Mouse (Mus musculus): ENCODE data around the gene Epb41l3. TPM values are rescaled to one million over a fixed set of nuclear protein-coding genes. Genes with fewer than 3 reads are reported as not detected.

Gene Epb41l3
- polyA plus RNA-seq, 1 experiment from 2014 or later, result 13.2 TPM

DNA sequence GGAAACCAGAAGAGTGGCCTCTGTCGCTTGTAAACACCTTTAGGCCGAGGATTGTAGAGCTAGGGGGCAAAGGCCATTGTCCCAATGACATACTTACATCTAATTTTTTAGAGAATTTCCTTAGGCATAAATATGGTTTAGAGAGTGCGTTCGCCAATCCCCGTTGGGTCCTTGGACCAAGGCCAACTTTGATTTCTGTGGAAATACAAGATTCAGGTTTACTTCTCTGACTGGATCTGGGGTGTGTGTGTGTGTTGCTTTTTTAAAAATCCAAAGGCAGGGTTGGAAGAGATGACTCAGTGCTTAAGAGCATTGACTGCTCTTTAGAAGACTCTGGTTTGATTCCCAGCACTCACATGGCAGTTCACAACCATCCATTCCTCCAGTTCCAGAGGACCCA, 83.2 kb downstream of the Epb41l3 start:
- no peaks in the 10 kb centered on the region for H3K4me1 ChIP-seq

DNA sequence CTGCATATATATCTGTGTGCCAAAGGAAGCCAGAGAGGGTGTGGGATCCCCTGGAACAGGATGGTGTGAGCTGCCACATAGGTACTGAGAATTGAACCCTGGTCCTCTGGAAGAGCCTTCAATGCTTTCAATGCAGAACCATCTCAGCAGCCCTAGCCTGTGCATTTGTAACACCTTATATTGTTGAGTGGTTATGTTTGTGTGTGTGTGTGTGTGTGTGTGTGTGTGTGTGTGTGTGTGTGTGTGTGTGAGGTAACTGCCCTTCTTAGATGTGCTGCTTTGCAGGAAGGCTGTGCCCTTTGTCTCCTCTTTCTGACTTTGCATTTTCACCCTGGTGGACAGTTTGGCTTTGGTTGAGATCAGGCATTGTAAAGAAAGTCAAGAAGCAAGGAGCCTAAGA, 87.2 kb downstream of the Epb41l3 start:
- no peak for ATAC-seq
- Histone ChIP-seq H3K36me3 (no peaks in the 10 kb centered on the region), H3K4me3 (no peak overlapping the region), H3K27me3 (replicated peaks) (peaks cover 13% of the 10 kb centered on the region), H3K4me2 (no peak overlapping the region), H3K4me1 (no peaks in the 10 kb centered on the region), H3K27ac (no peak overlapping the region), H3K9ac (no peak overlapping the region), H3K9me3 (replicated peaks) (no peaks in the 10 kb centered on the region)

More for the DNA sequence above, 83.2 kb downstream of the Epb41l3 start:
- Histone ChIP-seq H3K27me3 (replicated peaks) (peaks cover 47% of the 10 kb centered on the region), H3K4me2 (no peak overlapping the region), H3K9ac (no peak overlapping the region), H3K36me3 (no peaks in the 10 kb centered on the region), H3K9me3 (replicated peaks) (no peaks in the 10 kb centered on the region), H3K4me3 (no peak overlapping the region), H3K27ac (no peak overlapping the region)
- ATAC-seq, result no peak
- WGBS (ENCODE audit: insufficient replicate concordance), result 72% methylated on average over 5 of the region's 5 CpGs

DNA sequence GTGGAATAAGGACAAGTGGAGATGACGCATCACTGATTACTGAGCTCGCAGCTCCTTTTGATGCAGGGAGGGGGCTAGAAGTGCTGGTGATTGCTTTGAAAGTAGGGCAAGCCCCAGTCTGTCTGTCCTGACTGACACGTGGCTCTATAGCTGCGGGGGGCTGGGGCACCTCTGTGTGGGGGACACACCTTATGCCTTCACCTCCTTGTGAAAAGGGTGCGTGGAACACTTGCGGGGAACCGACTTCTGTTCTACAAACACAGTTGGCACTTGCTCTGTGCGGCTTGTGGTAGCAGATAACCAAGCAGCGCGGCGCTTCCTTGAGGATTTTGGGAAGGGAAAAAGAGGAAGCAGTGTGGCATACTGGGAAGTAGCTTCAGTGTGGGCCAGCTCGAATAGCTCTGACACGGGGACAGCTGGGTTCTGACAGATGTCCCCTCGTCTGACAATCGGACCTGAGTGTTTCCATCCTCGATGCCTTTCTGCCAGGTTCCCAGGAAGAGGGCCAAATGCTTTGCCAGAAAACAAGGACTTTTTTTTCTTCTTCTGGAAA, 101.5 kb downstream of the Epb41l3 start:
- no peaks in the 10 kb centered on the region for H3K9me3 ChIP-seq (replicated peaks)
- H3K4me3 ChIP-seq, result no peak overlapping the region
- H3K9ac ChIP-seq, result no peak overlapping the region
- 0 out of 2 replicates have a peak, but pooled peaks cover 3% of the 10 kb centered on the region for H3K27me3 ChIP-seq (replicated peaks)
- no peaks in the 10 kb centered on the region for H3K36me3 ChIP-seq
- WGBS (ENCODE audit: insufficient replicate concordance), result 41% methylated on average over 16 of the region's 16 CpGs
- peaks cover 11% of the 10 kb centered on the region; the same call in 1 of the 2 replicates for H3K4me1 ChIP-seq
- H3K27ac ChIP-seq, result no peak overlapping the region
- ATAC-seq, result no peak
- H3K4me2 ChIP-seq, result no peak overlapping the region

DNA sequence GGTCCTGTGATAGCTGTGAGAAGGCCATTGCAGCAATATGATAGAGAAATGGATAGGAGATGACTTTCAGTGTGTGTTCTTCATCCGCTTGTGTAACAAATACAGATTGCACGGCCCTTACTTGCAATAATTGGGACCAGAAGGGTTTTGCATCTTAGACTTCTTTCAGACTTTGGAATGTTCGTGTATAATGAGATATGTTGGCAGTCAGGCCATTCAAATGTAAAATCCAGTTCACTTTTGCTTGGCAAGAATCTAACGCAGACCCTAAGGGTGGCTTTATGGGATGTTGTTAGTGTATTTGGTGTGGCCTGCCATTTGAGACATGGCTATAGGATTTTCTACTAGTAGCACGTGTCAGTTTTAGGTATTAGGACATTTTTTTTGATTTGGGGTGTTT, 102.5 kb downstream of the Epb41l3 start:
- no peak overlapping the region for H3K9ac ChIP-seq
- H3K36me3 ChIP-seq, result no peaks in the 10 kb centered on the region
- no peak overlapping the region for H3K27ac ChIP-seq
- no peaks in the 10 kb centered on the region for H3K9me3 ChIP-seq (replicated peaks)
- H3K4me2 ChIP-seq, result no peak overlapping the region
- no peak overlapping the region for H3K4me3 ChIP-seq
- 0 out of 2 replicates have a peak, but pooled peaks cover 3% of the 10 kb centered on the region for H3K27me3 ChIP-seq (replicated peaks)
- WGBS (ENCODE audit: insufficient replicate concordance), result 71% methylated on average over 5 of the region's 5 CpGs
- H3K4me1 ChIP-seq, result peaks cover 11% of the 10 kb centered on the region; the same call in 1 of the 2 replicates
- ATAC-seq, result no peak

DNA sequence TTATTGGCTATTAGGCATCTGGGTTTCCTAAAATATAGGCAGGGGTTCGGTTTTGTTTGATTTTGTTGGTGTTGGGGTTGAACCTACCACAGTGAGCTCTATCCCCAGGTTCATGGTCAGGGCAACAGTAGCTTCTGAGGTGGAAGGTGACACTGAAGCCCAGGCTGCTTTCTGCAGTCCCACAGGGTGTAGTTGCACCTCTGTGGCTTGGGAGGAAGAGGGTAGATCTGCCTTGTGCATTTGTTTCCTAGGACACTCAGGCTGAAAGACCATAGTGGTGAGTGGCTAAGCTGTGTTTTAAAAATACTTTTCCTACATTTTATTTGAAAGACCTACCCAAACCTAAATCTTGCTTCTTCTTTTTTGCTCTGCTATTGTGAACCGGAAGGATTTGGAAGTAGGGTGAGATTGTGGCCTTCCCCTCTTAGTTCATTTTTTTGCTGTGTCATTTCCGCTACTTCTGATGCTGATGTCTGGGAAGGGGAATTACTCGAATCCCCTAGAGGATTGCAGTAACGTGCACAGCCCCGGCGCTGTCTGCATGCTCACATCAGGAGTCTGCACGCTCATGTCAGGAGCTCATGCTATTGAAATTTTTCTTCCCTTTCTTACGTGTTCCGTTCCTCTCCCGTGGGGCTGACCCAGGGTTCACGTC, 105.5 kb downstream of the Epb41l3 start:
- H3K27ac ChIP-seq, result no peak overlapping the region
- H3K4me3 ChIP-seq, result no peak overlapping the region
- H3K9me3 ChIP-seq (replicated peaks), result no peaks in the 10 kb centered on the region
- WGBS (ENCODE audit: insufficient replicate concordance), result 17% methylated on average over 12 of the region's 12 CpGs
- ATAC-seq, result peak; percentile 51; the same call in 1 of the 2 replicates
- peaks cover 11% of the 10 kb centered on the region; the same call in 1 of the 2 replicates for H3K4me1 ChIP-seq
- 0 out of 2 replicates have a peak, but pooled peaks cover 3% of the 10 kb centered on the region for H3K27me3 ChIP-seq (replicated peaks)
- 0 out of 2 replicates have a peak overlapping the region, but pooled peaks have one; percentile 15 for H3K4me2 ChIP-seq
- H3K9ac ChIP-seq, result no peak overlapping the region
- H3K36me3 ChIP-seq, result no peaks in the 10 kb centered on the region

DNA sequence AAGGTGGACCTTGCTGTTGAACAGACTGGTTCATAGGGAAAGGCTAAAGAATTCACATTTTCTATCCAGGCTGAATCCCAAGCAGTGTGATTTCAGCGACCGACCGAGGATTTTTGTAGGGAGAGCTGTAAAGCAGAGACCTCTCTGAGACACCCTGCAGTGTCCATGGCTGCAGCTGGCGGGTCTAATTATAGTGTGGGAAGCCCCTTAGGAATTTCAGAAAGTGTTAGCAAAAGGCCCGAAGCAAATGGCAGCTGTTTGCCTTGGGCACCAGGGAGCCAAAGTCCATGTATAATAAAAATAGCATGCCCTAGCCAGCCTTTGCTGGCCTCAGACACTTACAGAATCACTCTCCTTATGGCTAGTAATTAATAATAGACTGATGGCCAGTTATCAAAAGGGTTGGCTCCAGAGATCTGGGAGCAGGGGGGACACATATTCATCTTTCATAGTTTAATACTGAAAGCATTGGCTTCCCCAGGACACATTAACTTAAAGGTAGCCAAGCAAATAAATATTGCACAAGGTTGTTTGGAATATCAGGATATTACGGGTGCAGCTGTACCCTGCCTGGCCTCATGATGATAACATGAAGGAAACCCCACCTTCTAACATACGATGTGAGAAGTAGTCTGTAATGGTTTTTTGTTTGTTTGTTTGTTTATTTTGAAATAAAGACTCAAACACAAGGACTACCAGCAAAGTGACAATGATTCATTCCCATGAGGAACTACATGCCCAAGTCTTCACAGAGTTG, 106.3 kb downstream of the Epb41l3 start:
- peaks cover 11% of the 10 kb centered on the region; the same call in 1 of the 2 replicates for H3K4me1 ChIP-seq

GRCm38 (mm10) chr17:69187794-69188193, 112.3 kb downstream of the Epb41l3 start:
- no peaks in the 10 kb centered on the region for H3K27me3 ChIP-seq (replicated peaks)
- H3K9ac ChIP-seq, result no peak overlapping the region
- H3K4me1 ChIP-seq, result no peaks in the 10 kb centered on the region
- H3K27ac ChIP-seq, result no peak overlapping the region
- H3K4me2 ChIP-seq, result no peak overlapping the region
- no peak for ATAC-seq
- no peaks in the 10 kb centered on the region for H3K36me3 ChIP-seq
- no peaks in the 10 kb centered on the region for H3K9me3 ChIP-seq (replicated peaks)
- 64% methylated on average over 3 of the region's 3 CpGs for WGBS (ENCODE audit: insufficient replicate concordance)
- no peak overlapping the region for H3K4me3 ChIP-seq

More for the DNA sequence above, 106.3 kb downstream of the Epb41l3 start:
- 0 out of 2 replicates have a peak, but pooled peaks cover 3% of the 10 kb centered on the region for H3K27me3 ChIP-seq (replicated peaks)
- no peak for ATAC-seq
- H3K4me2 ChIP-seq, result 0 out of 2 replicates have a peak overlapping the region, but pooled peaks have one; percentile 15
- H3K4me3 ChIP-seq, result no peak overlapping the region
- no peak overlapping the region for H3K9ac ChIP-seq
- H3K9me3 ChIP-seq (replicated peaks), result no peaks in the 10 kb centered on the region
- H3K27ac ChIP-seq, result 0 out of 2 replicates have a peak overlapping the region, but pooled peaks have one; percentile 12
- no peaks in the 10 kb centered on the region for H3K36me3 ChIP-seq
- WGBS (ENCODE audit: insufficient replicate concordance), result 27% methylated on average over 7 of the region's 7 CpGs

- Histone ChIP-seq H3K4me1 (no peaks in the 10 kb centered on the region), H3K27me3 (replicated peaks) (no peaks in the 10 kb centered on the region), H3K4me3 (no peak overlapping the region), H3K9ac (no peak overlapping the region), H3K36me3 (no peaks in the 10 kb centered on the region), H3K4me2 (no peak overlapping the region), H3K9me3 (replicated peaks) (no peaks in the 10 kb centered on the region), H3K27ac (no peak overlapping the region)
- 30% methylated on average over 2 of the region's 2 CpGs for WGBS (ENCODE audit: insufficient replicate concordance)
- ATAC-seq, result no peak
These were observed 117.5 kb downstream of the Epb41l3 start for GRCm38 (mm10) chr17:69192863-69193493.

GRCm38 (mm10) chr17:69194599-69194998, 119.1 kb downstream of the Epb41l3 start:
- H3K27ac ChIP-seq, result no peak overlapping the region
- no peaks in the 10 kb centered on the region for H3K9me3 ChIP-seq (replicated peaks)
- H3K4me2 ChIP-seq, result no peak overlapping the region
- H3K36me3 ChIP-seq, result no peaks in the 10 kb centered on the region
- no peaks in the 10 kb centered on the region for H3K27me3 ChIP-seq (replicated peaks)
- no peak overlapping the region for H3K9ac ChIP-seq
- no peaks in the 10 kb centered on the region for H3K4me1 ChIP-seq
- no peak overlapping the region for H3K4me3 ChIP-seq
- ATAC-seq, result no peak
- 54% methylated on average over 3 of the region's 3 CpGs for WGBS (ENCODE audit: insufficient replicate concordance)

GRCm38 (mm10) chr17:69195758-69196157, 120.3 kb downstream of the Epb41l3 start:
- Histone ChIP-seq H3K9ac (no peak overlapping the region), H3K9me3 (replicated peaks) (no peaks in the 10 kb centered on the region), H3K4me2 (no peak overlapping the region), H3K36me3 (no peaks in the 10 kb centered on the region), H3K4me3 (no peak overlapping the region), H3K27me3 (replicated peaks) (no peaks in the 10 kb centered on the region), H3K4me1 (no peaks in the 10 kb centered on the region), H3K27ac (no peak overlapping the region)
- WGBS (ENCODE audit: insufficient replicate concordance), result 67% methylated on average over 6 of the region's 6 CpGs
- no peak for ATAC-seq

DNA sequence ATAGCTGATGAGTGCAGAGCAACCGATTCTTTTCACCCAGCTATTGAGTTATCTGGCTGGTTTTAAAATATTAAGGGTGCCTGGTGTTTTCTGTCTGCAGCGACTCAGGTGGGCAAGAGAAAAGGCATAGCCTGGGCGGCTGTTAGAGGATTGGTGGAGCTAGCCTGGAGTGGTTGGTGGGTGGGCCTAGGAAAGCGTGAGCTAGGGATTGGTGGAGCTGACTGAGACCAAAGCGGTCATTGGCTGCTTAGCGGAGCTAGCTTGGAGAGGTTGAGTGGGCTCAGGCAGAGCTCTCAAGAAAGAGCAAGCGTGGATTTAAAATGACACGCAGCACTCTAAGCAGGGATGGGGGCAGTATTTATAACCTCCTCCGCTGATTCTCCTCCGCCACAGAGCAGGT, 121.2 kb downstream of the Epb41l3 start:
- 68% methylated on average over 10 of the region's 10 CpGs for WGBS (ENCODE audit: insufficient replicate concordance)
- no peak overlapping the region for H3K9ac ChIP-seq
- no peaks in the 10 kb centered on the region for H3K36me3 ChIP-seq
- no peaks in the 10 kb centered on the region for H3K27me3 ChIP-seq (replicated peaks)
- H3K27ac ChIP-seq, result no peak overlapping the region
- no peaks in the 10 kb centered on the region for H3K4me1 ChIP-seq
- no peak overlapping the region for H3K4me2 ChIP-seq
- ATAC-seq, result no peak
- no peaks in the 10 kb centered on the region for H3K9me3 ChIP-seq (replicated peaks)
- no peak overlapping the region for H3K4me3 ChIP-seq

DNA sequence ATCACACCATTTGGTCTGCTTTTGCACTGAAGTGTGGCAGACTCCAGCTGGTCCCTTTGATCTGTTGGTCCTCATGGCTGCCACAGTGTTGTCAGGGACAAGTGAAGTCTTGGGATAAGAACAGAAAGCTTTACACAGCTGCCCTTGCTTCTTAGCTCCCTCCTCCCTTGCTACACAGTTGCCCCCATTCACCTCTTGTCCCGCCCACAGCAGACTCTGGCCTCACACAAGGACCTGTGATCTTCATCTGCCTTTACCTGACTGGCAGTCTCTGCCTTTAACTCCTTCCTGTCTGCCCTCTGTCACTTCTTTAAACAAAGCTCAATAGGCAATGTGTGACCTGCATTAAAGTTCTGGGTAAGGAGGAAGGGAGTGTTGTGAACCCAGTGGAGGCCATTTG, 123.3 kb downstream of the Epb41l3 start:
- H3K27ac ChIP-seq, result no peak overlapping the region
- WGBS (ENCODE audit: insufficient replicate concordance), result 45% methylated on average over 1 of the region's 1 CpGs
- H3K9ac ChIP-seq, result no peak overlapping the region
- H3K9me3 ChIP-seq (replicated peaks), result no peaks in the 10 kb centered on the region
- no peak for ATAC-seq
- H3K4me3 ChIP-seq, result no peak overlapping the region
- no peak overlapping the region for H3K4me2 ChIP-seq
- no peaks in the 10 kb centered on the region for H3K36me3 ChIP-seq
- no peaks in the 10 kb centered on the region for H3K27me3 ChIP-seq (replicated peaks)
- no peaks in the 10 kb centered on the region for H3K4me1 ChIP-seq

Measured in liver, embryonic 12.5 days (tissue).